Mouse (Mus musculus): ENCODE data around the gene Olfr354.

DNA sequence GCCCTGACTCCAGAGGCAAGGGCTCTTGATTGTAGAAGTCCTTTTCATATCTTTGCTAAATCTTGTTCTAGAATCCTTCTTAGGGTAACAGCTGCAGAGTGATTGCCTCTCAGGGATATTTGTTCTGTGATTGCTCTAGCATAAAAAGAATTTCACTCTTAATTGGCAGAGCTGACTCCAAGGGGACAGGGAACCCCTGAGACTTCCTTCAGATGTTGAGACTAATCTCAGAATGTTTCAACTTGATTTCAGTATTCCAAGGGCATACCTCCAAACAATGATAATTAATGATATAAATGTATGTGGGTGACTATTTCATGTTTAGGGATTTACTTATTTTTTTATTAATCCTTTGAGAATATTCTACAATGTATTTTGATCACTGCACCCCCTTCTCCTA is 23.3 kb downstream of the Olfr354 start, which contains the start of gene Olfr355:
- no peak for TF ChIP-seq CTCF (conservative IDR thresholded peaks at IDR 0.05; ENCODE audit: low read length)
- TF ChIP-seq NANOG (IDR thresholded peaks at IDR 0.05; ENCODE audit: borderline replicate concordance, low read length), result no peak

Measured in E14TG2a.4 (cell line).